Mouse (Mus musculus): Measurements from ENCODE around the gene Paxip1. TPM values are rescaled to one million over a fixed set of nuclear protein-coding genes. Genes with fewer than 3 reads are reported as not detected.

Paxip1 gene
- total and polyA plus RNA-seq, 3 experiments = 59.2 to 480 (median 151) TPM

- H3K36me3 ChIP-seq (ENCODE audit: control insufficient read depth in 1 of 2, insufficient read depth in 2 of 2, low read length in 2 of 2) = peaks cover 0 to 34% of the 10 kb centered on the region in 2 experiments; a peak in 2 of 4 replicates
Observed at GRCm38 (mm10) chr5:27767948-27768347, 23.5 kb downstream of the Paxip1 start.

GRCm38 (mm10) chr5:27765780-27766179, 25.7 kb downstream of the Paxip1 start:
- Histone ChIP-seq H3K27me3 (ENCODE audit: control insufficient read depth in 1 of 2, insufficient read depth in 2 of 2, low read length in 2 of 2) (no peaks in the 10 kb centered on the region), H3K36me3 (ENCODE audit: control insufficient read depth in 1 of 2, insufficient read depth in 2 of 2, low read length in 2 of 2) (peaks cover 0 to 26% of the 10 kb centered on the region in 2 experiments; a peak in 2 of 4 replicates), H3K9ac (ENCODE audit: control insufficient read depth, low read depth, low read length, poor library complexity, severe bottlenecking) (no peak overlapping the region), H3K4me3 (ENCODE audit: control insufficient read depth in 1 of 2, insufficient read depth in 1 of 2, low read depth in 2 of 2, low read length in 2 of 2) (no peak overlapping the region), H3K27ac (ENCODE audit: control insufficient read depth, low read depth, low read length) (no peak overlapping the region), H3K9me3 (replicated peaks; ENCODE audit: insufficient read depth, low read length) (no peaks in the 10 kb centered on the region), H3K79me2 (ENCODE audit: control insufficient read depth, insufficient read depth, low read length, poor library complexity) (no peaks in the 10 kb centered on the region), H3K4me1 (ENCODE audit: control insufficient read depth in 1 of 2, insufficient read depth in 2 of 2, low read length in 2 of 2) (no peaks in the 10 kb centered on the region)
- DNase-seq (ENCODE audit: low read depth, low spot score) = no peak
- no peak for TF ChIP-seq ZNF384 (IDR thresholded peaks at IDR 0.05; ENCODE audit: low read depth, low read length)
- TF ChIP-seq MAZ (IDR thresholded peaks at IDR 0.05; ENCODE audit: low read depth, low read length) = no peak
- no peak for TF ChIP-seq POLR2A (IDR thresholded peaks at IDR 0.05; ENCODE audit: control insufficient read depth in 1 of 2, insufficient read depth in 1 of 2, low read depth in 1 of 2, low read length in 2 of 2, poor library complexity in 1 of 2)
- TF ChIP-seq MYB (IDR thresholded peaks at IDR 0.05; ENCODE audit: low read depth, low read length) = no peak
- no peak for TF ChIP-seq USF2 (IDR thresholded peaks at IDR 0.05; ENCODE audit: borderline replicate concordance in 1 of 2, insufficient read depth in 1 of 2, low read depth in 1 of 2, low read length in 2 of 2)

More at GRCm38 (mm10) chr5:27767948-27768347, 23.5 kb downstream of the Paxip1 start:
- Histone ChIP-seq H3K27me3 (ENCODE audit: control insufficient read depth in 1 of 2, insufficient read depth in 2 of 2, low read length in 2 of 2) (no peaks in the 10 kb centered on the region), H3K79me2 (ENCODE audit: control insufficient read depth, insufficient read depth, low read length, poor library complexity) (peaks cover 2% of the 10 kb centered on the region; the same call in 1 of the 2 replicates), H3K4me3 (ENCODE audit: control insufficient read depth in 1 of 2, insufficient read depth in 1 of 2, low read depth in 2 of 2, low read length in 2 of 2) (no peak overlapping the region), H3K27ac (ENCODE audit: control insufficient read depth, low read depth, low read length) (no peak overlapping the region), H3K4me1 (ENCODE audit: control insufficient read depth in 1 of 2, insufficient read depth in 2 of 2, low read length in 2 of 2) (no peaks in the 10 kb centered on the region), H3K9me3 (replicated peaks; ENCODE audit: insufficient read depth, low read length) (no peaks in the 10 kb centered on the region), H3K9ac (ENCODE audit: control insufficient read depth, low read depth, low read length, poor library complexity, severe bottlenecking) (no peak overlapping the region)
- DNase-seq (ENCODE audit: low read depth, low spot score) = no peak
- TF ChIP-seq RAD21 (IDR thresholded peaks at IDR 0.05; ENCODE audit: low read depth, low read length) = no peak
- no peak for TF ChIP-seq EP300 (IDR thresholded peaks at IDR 0.05; ENCODE audit: low read depth in 1 of 2, low read length in 2 of 2)
- no peak for TF ChIP-seq NELFE (IDR thresholded peaks at IDR 0.05; ENCODE audit: low read depth, low read length)
- no peak for TF ChIP-seq UBTF (IDR thresholded peaks at IDR 0.05; ENCODE audit: borderline replicate concordance, insufficient read depth, low read depth, low read length)
- no peak for TF ChIP-seq SIN3A (IDR thresholded peaks at IDR 0.05; ENCODE audit: low read length)
- TF ChIP-seq POLR2AphosphoS5 (IDR thresholded peaks at IDR 0.05; ENCODE audit: borderline replicate concordance, low read depth, low read length) = no peak
- TF ChIP-seq KAT2A (conservative IDR thresholded peaks at IDR 0.05; ENCODE audit: low read depth, low read length) = no peak
- TF ChIP-seq CHD1 (IDR thresholded peaks at IDR 0.05; ENCODE audit: low read depth, low read length) = no peak
- TF ChIP-seq MYB (IDR thresholded peaks at IDR 0.05; ENCODE audit: low read depth, low read length) = no peak
- TF ChIP-seq MAZ (IDR thresholded peaks at IDR 0.05; ENCODE audit: low read depth, low read length) = no peak

- Histone ChIP-seq H3K27ac (ENCODE audit: control insufficient read depth, low read depth, low read length) (no peak overlapping the region), H3K27me3 (ENCODE audit: control insufficient read depth in 1 of 2, insufficient read depth in 2 of 2, low read length in 2 of 2) (no peaks in the 10 kb centered on the region), H3K4me1 (ENCODE audit: control insufficient read depth in 1 of 2, insufficient read depth in 2 of 2, low read length in 2 of 2) (no peaks in the 10 kb centered on the region), H3K79me2 (ENCODE audit: control insufficient read depth, insufficient read depth, low read length, poor library complexity) (no peaks in the 10 kb centered on the region), H3K9ac (ENCODE audit: control insufficient read depth, low read depth, low read length, poor library complexity, severe bottlenecking) (no peak overlapping the region), H3K9me3 (replicated peaks; ENCODE audit: insufficient read depth, low read length) (no peaks in the 10 kb centered on the region), H3K4me3 (ENCODE audit: control insufficient read depth in 1 of 2, insufficient read depth in 1 of 2, low read depth in 2 of 2, low read length in 2 of 2) (no peak overlapping the region), H3K36me3 (ENCODE audit: control insufficient read depth in 1 of 2, insufficient read depth in 2 of 2, low read length in 2 of 2) (peaks cover 0 to 36% of the 10 kb centered on the region in 2 experiments; a peak in 2 of 4 replicates)
- TF ChIP-seq GATA1 (IDR thresholded peaks at IDR 0.05; ENCODE audit: low read depth, low read length) (no peak), ELF1 (IDR thresholded peaks at IDR 0.05; ENCODE audit: low read depth, low read length) (no peak), CHD2 (IDR thresholded peaks at IDR 0.05; ENCODE audit: low read length) (no peak)
- no peak for DNase-seq (ENCODE audit: low read depth, low spot score)
Observed at GRCm38 (mm10) chr5:27744944-27745343, 46.5 kb downstream of the Paxip1 start.
